Mouse (Mus musculus) cerebellum, adult 9-11 months (tissue): Measurements from ENCODE around the gene Soat2.

Experiments used
- DNase-seq: peaks from one replicate; pipeline ENCODE4 v3.0.0; 2022

The Soat2 gene

DNA sequence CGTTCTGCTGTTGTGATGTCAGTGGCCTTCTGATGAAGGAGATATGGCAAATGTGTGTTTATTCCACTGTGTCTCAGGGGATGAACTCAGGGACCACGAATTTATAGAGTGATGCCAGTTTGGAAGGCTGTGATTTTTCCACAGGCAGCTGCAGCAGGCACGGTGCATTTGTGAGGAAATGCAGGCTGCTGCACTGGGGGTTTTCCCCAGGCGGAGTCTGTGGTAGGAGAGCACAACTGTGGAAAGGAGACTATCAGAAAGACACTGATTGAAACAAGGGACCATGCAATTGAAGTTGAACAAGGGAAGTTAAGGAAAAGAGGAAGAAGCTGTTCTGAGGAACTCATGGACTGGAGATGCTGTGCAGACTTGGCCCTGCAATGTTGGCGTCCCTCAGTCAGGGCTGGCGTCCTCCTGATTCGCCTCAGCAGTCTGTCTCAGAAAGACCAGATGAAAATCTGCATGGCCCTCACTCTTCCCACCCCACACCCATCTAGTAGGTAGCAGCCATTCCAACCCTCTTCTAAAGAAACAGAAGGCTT lies 42.0 kb downstream of the Soat2 start:
- no peak for DNase-seq

- no peak for DNase-seq
These were observed 42.6 kb downstream of the Soat2 start for GRCm38 (mm10) chr15:102192820-102193386.

DNA sequence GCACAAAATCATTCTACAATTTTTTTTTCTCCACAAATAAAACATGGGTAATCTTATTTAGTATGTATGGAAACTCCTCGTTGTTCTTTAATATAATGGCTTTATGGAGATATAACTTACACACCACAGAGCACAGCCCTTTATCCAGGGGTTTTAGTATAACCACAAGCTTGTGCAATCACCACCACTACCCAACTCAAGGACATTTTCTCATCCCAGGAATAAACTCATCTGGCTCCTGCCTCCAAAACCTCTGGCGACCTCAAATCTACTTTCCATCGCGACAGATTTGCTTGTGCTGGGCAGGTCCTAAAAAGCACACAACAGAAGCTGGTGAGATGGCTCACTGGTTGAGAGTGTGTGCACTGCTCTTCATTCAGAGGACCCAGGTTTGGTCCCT lies 43.3 kb downstream of the Soat2 start:
- DNase-seq = no peak

DNA sequence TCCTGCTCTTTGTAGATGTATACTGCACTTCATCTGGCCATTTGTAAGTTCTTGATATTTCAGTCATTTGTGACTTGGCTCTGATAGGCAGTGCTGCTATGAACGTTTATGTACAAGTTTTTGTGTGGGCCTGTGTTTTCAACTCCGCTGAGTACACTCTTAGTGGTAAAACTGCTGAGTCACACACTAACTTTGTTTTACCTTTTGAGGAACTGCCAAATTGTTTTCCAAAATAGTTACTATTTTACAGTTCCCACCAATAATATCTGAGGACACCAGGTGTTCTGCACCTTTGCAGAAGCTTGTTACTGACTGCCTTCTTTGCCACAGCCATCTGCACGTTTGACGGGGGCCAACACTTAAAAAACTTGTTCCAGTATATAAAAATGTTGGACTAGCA lies 44.1 kb downstream of the Soat2 start:
- no peak for DNase-seq

- no peak for DNase-seq
These were observed 45.0 kb downstream of the Soat2 start for GRCm38 (mm10) chr15:102195373-102195772.

- DNase-seq = no peak
These were observed 48.5 kb downstream of the Soat2 start for GRCm38 (mm10) chr15:102198841-102199240.

- DNase-seq = peak; percentile 97
These were observed 52.9 kb downstream of the Soat2 start, which contains the start of gene Zfp740 for GRCm38 (mm10) chr15:102202971-102203834. Gene Zfp740, plus strand, starts transcription at chr15:102203249.

GRCm38 (mm10) chr15:102203835-102204381 lies 53.6 kb downstream of the Soat2 start:
- peak; percentile 79 for DNase-seq

DNA sequence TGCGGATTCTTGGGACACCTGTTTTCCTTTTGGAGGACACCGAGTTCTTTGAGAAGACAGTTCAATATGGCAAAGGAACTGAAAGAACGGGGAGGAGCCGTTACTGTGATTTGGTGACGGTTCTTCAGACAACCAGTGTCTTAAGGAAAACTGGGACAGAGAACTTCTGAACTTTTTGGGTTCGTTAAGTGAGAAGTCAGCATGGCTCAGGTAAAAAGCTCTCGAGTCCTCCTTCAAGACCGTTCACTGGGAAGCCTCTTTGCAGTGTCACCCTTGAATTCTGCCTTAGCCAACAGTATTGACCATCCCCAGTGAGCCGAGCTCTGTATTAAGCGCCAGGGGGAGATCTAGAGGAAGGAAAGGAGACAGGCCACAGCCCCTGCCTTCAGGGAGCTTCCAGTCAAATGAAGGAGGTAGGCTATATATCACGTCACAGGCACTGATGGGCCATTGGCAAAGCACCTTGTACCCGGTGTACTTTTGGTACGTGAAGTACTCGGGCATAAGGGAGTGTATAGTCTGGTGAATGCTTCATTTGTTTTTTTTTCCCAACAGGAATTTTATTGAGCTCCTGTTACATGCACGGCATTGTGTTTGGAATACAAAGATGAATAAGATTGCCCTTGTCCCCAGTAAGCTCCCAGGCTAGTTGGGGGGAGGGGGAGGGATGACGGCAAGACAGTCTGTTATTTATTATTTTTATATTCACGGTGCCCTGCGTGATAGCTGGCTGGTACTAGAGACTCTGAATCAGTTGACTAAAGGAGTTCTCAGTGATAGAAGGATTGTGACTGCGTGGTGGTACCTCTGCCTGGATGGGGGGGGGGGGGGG lies 54.6 kb downstream of the Soat2 start, which contains the start of gene Csad:
Csad (minus strand) TSS at position 51 of the 832 bp plus-strand sequence.
- no peak for DNase-seq

DNA sequence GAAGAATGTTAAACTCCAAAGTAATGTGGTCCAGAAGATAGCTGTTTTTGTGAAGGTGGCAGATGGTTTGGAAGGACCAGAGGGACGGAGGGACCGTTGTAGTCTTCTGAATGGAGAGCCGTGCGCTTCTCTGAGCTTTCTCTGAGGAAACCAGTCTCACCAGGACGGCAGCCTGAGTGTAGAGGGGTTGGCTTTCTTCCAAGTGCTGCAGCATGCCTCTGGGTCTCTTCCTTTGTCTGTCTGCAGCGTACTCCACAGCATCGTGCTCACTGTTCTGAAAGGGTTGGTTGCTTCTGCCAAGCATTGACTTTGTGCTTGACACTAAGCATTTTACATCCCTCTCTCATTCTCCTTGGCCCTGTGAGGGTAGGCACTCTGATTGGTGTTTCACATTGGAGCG lies 55.5 kb downstream of the Soat2 start:
- DNase-seq = peak; percentile 62

GRCm38 (mm10) chr15:102207351-102207750 lies 57.0 kb downstream of the Soat2 start:
- no peak for DNase-seq

GRCm38 (mm10) chr15:102208092-102208561 lies 57.8 kb downstream of the Soat2 start:
- DNase-seq = no peak

DNA sequence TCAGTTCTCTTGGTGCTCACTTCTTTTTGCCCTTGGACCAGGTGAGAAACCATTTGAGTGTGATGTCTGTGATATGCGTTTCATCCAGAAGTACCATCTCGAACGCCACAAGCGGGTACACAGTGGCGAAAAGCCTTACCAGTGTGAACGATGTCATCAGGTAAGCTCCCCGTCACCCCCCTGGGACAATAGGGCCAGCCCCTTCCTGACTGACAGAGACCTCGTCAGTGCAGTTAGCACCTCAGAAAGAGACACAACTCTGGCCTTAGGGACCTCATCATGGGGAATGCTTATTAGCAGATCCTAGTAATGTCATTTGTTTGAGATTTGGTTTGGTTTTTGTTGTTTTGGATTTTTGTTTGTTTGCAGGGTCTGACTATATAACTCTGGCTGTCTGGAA lies 58.8 kb downstream of the Soat2 start:
- DNase-seq = no peak

- no peak for DNase-seq
These were observed 60.5 kb downstream of the Soat2 start for GRCm38 (mm10) chr15:102210816-102211215.

DNA sequence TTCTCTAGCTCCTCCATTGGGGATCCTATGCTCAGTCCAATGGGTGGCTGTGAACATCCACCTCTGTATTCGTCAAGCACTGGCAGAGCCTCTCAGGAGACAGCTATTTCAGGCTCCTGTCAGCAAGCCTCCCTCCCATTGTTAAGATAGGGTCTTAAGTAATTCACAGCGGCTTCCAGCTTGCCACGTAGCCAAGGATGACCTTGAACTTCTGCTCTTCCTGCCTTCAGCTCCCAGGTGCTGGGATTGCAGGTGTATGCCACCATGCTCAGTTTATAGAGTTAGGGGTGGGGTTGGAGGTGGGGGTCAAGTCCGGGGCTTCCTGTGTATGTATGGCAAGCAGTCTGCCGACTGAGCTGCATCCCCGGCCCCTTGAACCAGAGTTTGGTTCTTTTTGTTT lies 61.6 kb downstream of the Soat2 start:
- no peak for DNase-seq
